Mouse (Mus musculus) forebrain, embryonic 15.5 days (tissue): ENCODE results near the gene Map2k5. TPM values are rescaled to one million over a fixed set of nuclear protein-coding genes. Genes with fewer than 3 reads are reported as not detected.

ENCODE experiments used
- ATAC-seq: fragments of 200-750 bp; cut with Nextera tagmentation; replicated peaks from 2 replicates; pipeline ENCODE4 v1.8.0; 2017; ENCODE audit warnings: mild to moderate bottlenecking, moderate TSS enrichment, moderate library complexity
- H3K27ac ChIP-seq: fragments of 300-500 bp; sonication (generic); replicated peaks from 2 replicates; pipeline ENCODE4 v1.5.1; 2015; ENCODE audit warnings: mild to moderate bottlenecking, inconsistent platforms
- H3K27me3 ChIP-seq: fragments of 300-500 bp; sonication (generic); 2 replicates; pipeline ENCODE4 v1.6.1; 2015; ENCODE audit warnings: inconsistent platforms
- H3K36me3 ChIP-seq: fragments of 300-500 bp; sonication (generic); 2 replicates; pipeline ENCODE4 v1.6.1; 2015; ENCODE audit warnings: mild to moderate bottlenecking, inconsistent platforms
- H3K4me1 ChIP-seq: fragments of 300-500 bp; sonication (generic); 2 replicates; pipeline ENCODE4 v1.6.1; 2015; ENCODE audit warnings: inconsistent platforms
- H3K4me2 ChIP-seq: fragments of 300-500 bp; sonication (generic); replicated peaks from 2 replicates; pipeline ENCODE4 v1.6.1; 2015; ENCODE audit warnings: mild to moderate bottlenecking, inconsistent platforms
- H3K4me3 ChIP-seq: fragments of 300-500 bp; sonication (generic); 2 replicates; pipeline ENCODE4 v1.5.1; 2015; ENCODE audit warnings: mild to moderate bottlenecking, inconsistent platforms
- H3K9ac ChIP-seq: fragments of 300-500 bp; sonication (generic); replicated peaks from 2 replicates; pipeline ENCODE4 v1.6.1; 2015; ENCODE audit warnings: mild to moderate bottlenecking, inconsistent platforms
- H3K9me3 ChIP-seq: fragments of 300-500 bp; sonication (generic); 2 replicates; pipeline ENCODE4 v1.6.1; 2016; ENCODE audit warnings: inconsistent platforms
- whole genome bisulfite sequencing: fragments of 180-500 bp; shearing (Covaris S2); methylation state at CpG from one replicate; pipeline ENCODE4 v1.1.7; 2015; ENCODE audit warnings: mixed read lengths; 5-methylcytosine and 5-hydroxymethylcytosine counted together
- polyA plus RNA-seq: library from polyadenylated mRNA; unstranded; fragments of >200 nt; fragmentation: Nextera tagmentation; extraction: Ambion mirVana; gene quantifications from 2 replicates; pipeline ENCODE4 v1.2.1, GENCODE M21; 2015

Gene Map2k5
- polyA plus RNA-seq, 1 experiment from 2014 or later, result 39.8 TPM

DNA sequence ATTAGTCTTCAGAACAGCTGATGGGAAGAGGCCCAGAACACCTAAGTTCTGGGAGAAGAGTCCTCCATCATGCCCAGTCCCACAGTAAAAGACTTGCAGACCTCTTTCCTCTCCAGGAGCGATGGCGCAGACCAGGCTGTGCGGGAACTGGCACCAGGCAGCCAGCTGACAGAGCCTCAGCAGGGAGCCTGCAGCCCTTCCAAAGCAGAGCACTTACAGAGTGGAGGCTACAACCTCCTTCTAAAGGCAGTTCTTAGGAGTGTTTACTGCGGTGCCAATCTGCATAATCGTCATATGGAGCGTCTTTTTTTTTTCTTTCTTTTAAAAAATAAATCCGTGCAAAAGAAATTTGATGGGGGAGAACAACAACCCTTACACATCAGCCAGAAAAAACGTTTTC is 5.2 kb downstream of the Map2k5 start:
- no peak for ATAC-seq
- WGBS, result 42% methylated on average over 8 of the region's 8 CpGs

GRCm38 (mm10) chr9:63360410-63360809 is 17.3 kb downstream of the Map2k5 start:
- 48% methylated on average over 3 of the region's 3 CpGs for WGBS
- no peaks in the 10 kb centered on the region for H3K4me1 ChIP-seq
- H3K4me2 ChIP-seq, result no peak overlapping the region
- no peak overlapping the region for H3K27ac ChIP-seq
- no peaks in the 10 kb centered on the region for H3K27me3 ChIP-seq
- no peaks in the 10 kb centered on the region for H3K9me3 ChIP-seq
- ATAC-seq, result no peak
- H3K36me3 ChIP-seq, result peaks cover 2% of the 10 kb centered on the region; the same call in 1 of the 2 replicates
- H3K4me3 ChIP-seq, result no peak overlapping the region
- no peak overlapping the region for H3K9ac ChIP-seq

More for the DNA sequence above, 5.2 kb downstream of the Map2k5 start:
- Histone ChIP-seq H3K27ac (no peak overlapping the region), H3K9ac (no peak overlapping the region), H3K27me3 (no peaks in the 10 kb centered on the region), H3K36me3 (0 out of 2 replicates have a peak, but pooled peaks cover 4% of the 10 kb centered on the region), H3K9me3 (no peaks in the 10 kb centered on the region), H3K4me2 (no peak overlapping the region), H3K4me3 (no peak overlapping the region), H3K4me1 (peaks cover 46% of the 10 kb centered on the region)

DNA sequence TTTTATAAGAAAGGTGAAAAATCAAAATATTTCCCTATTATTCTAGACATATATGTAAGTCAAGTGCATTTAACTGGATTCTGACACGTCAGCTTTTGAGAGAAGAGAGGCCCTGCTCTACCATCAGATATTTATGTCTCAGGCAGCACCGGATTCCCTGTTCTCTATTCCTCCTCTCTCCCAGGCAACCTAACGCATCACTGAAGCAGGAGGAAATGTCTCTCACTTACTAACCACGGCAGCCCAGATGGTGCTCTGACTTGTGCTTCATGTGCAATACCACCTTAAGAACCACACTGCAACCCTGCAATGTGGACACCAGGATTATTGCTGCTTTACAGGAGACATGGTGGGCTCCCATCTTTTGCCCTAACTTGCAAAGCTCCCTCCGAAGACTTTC is 18.7 kb downstream of the Map2k5 start:
- Histone ChIP-seq H3K27me3 (no peaks in the 10 kb centered on the region), H3K36me3 (no peaks in the 10 kb centered on the region), H3K4me1 (no peaks in the 10 kb centered on the region), H3K27ac (no peak overlapping the region), H3K9me3 (no peaks in the 10 kb centered on the region), H3K9ac (no peak overlapping the region), H3K4me2 (no peak overlapping the region), H3K4me3 (no peak overlapping the region)
- WGBS, result 85% methylated on average over 5 of the region's 5 CpGs
- no peak for ATAC-seq

GRCm38 (mm10) chr9:63356721-63357120 is 21.0 kb downstream of the Map2k5 start:
- no peak for ATAC-seq

DNA sequence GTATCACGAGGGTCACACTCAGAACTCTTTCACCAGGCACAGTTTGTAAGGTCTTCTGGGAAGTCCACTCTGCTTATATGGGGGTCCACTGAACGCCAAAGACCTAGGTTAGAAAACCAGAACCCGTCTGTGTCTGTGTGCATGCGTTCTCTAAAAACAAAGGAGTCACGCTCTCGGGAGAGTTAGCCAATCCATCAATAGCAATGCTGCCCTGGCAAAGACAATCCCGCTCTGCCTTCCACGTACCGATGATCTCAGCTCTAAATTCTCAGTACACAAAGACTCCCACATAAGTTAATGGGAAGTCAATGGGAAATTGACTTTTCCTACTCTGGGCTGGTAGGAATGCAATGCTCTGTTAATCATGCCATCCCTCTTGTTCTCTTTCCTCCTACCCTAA is 21.4 kb downstream of the Map2k5 start:
- H3K4me1 ChIP-seq, result no peaks in the 10 kb centered on the region
- no peaks in the 10 kb centered on the region for H3K27me3 ChIP-seq
- WGBS, result 87% methylated on average over 9 of the region's 9 CpGs
- no peak overlapping the region for H3K27ac ChIP-seq
- no peak overlapping the region for H3K4me3 ChIP-seq
- ATAC-seq, result no peak
- H3K9me3 ChIP-seq, result no peaks in the 10 kb centered on the region
- H3K9ac ChIP-seq, result no peak overlapping the region
- H3K36me3 ChIP-seq, result no peaks in the 10 kb centered on the region
- H3K4me2 ChIP-seq, result no peak overlapping the region

More at GRCm38 (mm10) chr9:63356721-63357120, 21.0 kb downstream of the Map2k5 start:
- Histone ChIP-seq H3K27me3 (no peaks in the 10 kb centered on the region), H3K36me3 (no peaks in the 10 kb centered on the region), H3K9me3 (no peaks in the 10 kb centered on the region), H3K27ac (no peak overlapping the region), H3K4me2 (no peak overlapping the region), H3K4me3 (no peak overlapping the region), H3K9ac (no peak overlapping the region), H3K4me1 (no peaks in the 10 kb centered on the region)
- 89% methylated on average over 4 of the region's 4 CpGs for WGBS

GRCm38 (mm10) chr9:63354168-63354567 is 23.5 kb downstream of the Map2k5 start:
- H3K36me3 ChIP-seq, result no peaks in the 10 kb centered on the region
- no peak overlapping the region for H3K9ac ChIP-seq
- H3K9me3 ChIP-seq, result no peaks in the 10 kb centered on the region
- H3K4me1 ChIP-seq, result no peaks in the 10 kb centered on the region
- no peak for ATAC-seq
- H3K27ac ChIP-seq, result no peak overlapping the region
- H3K4me2 ChIP-seq, result no peak overlapping the region
- no peaks in the 10 kb centered on the region for H3K27me3 ChIP-seq
- WGBS, result 91% methylated on average over 4 of the region's 4 CpGs
- no peak overlapping the region for H3K4me3 ChIP-seq

DNA sequence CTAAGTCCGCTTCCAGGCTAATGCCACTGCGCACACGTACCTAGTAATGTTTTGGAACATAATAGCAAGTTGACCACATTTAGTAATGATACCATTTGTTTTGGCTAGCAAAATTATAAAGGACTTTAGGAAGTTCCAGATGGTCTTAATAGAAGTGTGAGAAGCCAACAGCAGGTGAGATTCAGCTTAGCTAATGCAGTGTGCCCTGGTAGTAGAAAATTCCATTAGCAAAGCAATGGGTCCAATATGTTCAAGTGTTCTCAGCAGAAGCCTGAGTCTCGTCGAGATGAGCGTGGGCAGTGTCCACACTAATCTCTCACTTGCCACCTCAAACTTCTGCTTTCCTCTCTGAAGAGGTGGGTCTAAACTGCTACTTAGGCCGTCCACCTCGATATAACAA is 27.7 kb downstream of the Map2k5 start:
- H3K27ac ChIP-seq, result no peak overlapping the region
- H3K4me1 ChIP-seq, result no peaks in the 10 kb centered on the region
- H3K27me3 ChIP-seq, result no peaks in the 10 kb centered on the region
- no peak overlapping the region for H3K9ac ChIP-seq
- 84% methylated on average over 8 of the region's 8 CpGs for WGBS
- no peaks in the 10 kb centered on the region for H3K36me3 ChIP-seq
- no peak overlapping the region for H3K4me3 ChIP-seq
- H3K4me2 ChIP-seq, result no peak overlapping the region
- H3K9me3 ChIP-seq, result no peaks in the 10 kb centered on the region
- ATAC-seq, result no peak

DNA sequence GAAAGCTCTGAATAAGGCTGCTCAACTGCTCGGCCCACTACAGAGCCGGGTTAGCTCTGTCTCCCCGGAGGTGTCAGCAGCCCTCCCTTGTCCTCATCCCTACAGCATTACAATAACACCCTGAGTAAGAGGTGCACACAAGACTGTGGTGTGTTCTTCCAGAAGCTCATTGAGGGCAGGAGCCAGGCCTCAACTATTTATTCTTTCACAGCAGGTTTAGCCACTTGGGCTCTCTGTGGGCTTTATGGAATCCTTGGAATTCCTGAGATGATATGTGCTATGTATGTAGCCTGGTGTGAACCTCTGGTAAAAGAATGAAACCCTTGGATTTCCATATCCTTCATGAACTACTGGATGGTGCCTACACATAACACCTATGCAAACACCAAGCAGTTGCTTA is 28.5 kb downstream of the Map2k5 start:
- no peak overlapping the region for H3K27ac ChIP-seq
- no peaks in the 10 kb centered on the region for H3K9me3 ChIP-seq
- 78% methylated on average over 3 of the region's 3 CpGs for WGBS
- no peaks in the 10 kb centered on the region for H3K36me3 ChIP-seq
- H3K4me1 ChIP-seq, result no peaks in the 10 kb centered on the region
- no peak for ATAC-seq
- H3K9ac ChIP-seq, result no peak overlapping the region
- H3K27me3 ChIP-seq, result no peaks in the 10 kb centered on the region
- no peak overlapping the region for H3K4me2 ChIP-seq
- no peak overlapping the region for H3K4me3 ChIP-seq

DNA sequence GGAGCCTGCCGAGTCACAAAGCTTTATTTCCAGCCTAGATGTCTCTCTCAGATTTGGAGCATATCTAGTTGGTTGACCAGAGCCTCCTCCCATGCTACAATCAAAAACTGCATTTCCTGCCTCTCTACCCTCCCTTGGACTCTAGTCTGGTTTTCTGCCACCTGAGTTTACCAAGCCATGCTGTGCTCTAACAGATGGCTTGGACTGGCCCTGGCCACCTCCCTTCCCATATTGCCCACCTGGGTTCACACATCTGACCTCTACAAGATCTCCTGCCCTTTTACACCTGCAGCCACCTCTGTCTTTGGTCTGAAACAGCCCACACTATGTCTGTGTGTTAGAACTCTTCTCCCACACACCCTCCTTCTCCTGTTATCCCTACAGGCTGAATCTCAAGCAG is 29.6 kb downstream of the Map2k5 start:
- no peak overlapping the region for H3K4me3 ChIP-seq
- WGBS, result 82% methylated on average over 1 of the region's 1 CpGs
- no peaks in the 10 kb centered on the region for H3K4me1 ChIP-seq
- H3K9ac ChIP-seq, result no peak overlapping the region
- ATAC-seq, result no peak
- no peaks in the 10 kb centered on the region for H3K27me3 ChIP-seq
- H3K9me3 ChIP-seq, result no peaks in the 10 kb centered on the region
- H3K36me3 ChIP-seq, result no peaks in the 10 kb centered on the region
- H3K27ac ChIP-seq, result no peak overlapping the region
- H3K4me2 ChIP-seq, result no peak overlapping the region

DNA sequence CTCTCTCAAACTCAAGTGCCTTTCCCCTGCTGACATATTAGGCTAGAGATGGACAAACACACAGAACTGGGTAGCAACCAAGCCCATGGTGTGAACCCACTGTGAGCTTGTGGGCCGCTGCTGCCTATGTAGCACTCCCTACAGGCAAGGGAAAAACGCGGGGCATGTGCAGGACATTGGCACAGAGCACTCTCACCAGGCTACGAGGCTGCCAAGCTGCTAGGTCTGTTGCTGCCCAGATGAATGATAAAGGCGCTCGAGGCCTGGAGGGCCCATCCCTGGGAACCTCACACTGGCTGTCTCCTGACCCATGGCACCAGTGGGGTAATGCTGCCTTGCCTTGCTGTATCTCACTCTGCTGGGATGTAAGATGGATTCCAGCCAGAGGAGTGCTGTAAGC is 31.7 kb downstream of the Map2k5 start:
- Histone ChIP-seq H3K27ac (no peak overlapping the region), H3K9me3 (no peaks in the 10 kb centered on the region), H3K4me1 (no peaks in the 10 kb centered on the region), H3K4me3 (no peak overlapping the region), H3K4me2 (no peak overlapping the region), H3K9ac (no peak overlapping the region), H3K36me3 (no peaks in the 10 kb centered on the region), H3K27me3 (no peaks in the 10 kb centered on the region)
- WGBS, result 82% methylated on average over 6 of the region's 6 CpGs
- ATAC-seq, result no peak

GRCm38 (mm10) chr9:63341761-63342160 is 35.9 kb downstream of the Map2k5 start:
- Histone ChIP-seq H3K27me3 (no peaks in the 10 kb centered on the region), H3K9ac (no peak overlapping the region), H3K36me3 (peaks cover 6% of the 10 kb centered on the region; the same call in 1 of the 2 replicates), H3K4me1 (peaks cover 5% of the 10 kb centered on the region; the same call in 1 of the 2 replicates), H3K4me3 (no peak overlapping the region), H3K4me2 (no peak overlapping the region), H3K27ac (no peak overlapping the region), H3K9me3 (no peaks in the 10 kb centered on the region)
- 59% methylated on average over 3 of the region's 3 CpGs for WGBS
- ATAC-seq, result no peak

DNA sequence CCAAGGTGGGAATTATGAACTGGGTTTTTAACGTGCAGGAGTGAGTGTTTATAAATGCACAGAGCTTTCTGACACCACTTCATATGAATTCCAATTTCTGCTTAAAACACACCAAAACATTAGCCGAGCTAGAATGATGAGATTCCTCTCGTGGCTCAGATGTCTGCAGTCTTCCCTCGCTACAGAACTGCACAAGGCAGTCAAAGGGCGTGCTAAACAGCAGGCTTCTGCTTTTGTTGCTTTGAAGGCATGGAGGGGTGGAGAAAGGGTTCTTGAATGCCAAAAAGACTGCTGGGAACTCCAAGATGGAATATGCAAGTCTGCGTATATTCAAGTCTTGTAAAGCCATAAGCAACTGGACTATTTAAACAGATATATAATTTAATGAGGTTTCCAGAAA is 38.4 kb downstream of the Map2k5 start:
- ATAC-seq, result no peak
- Histone ChIP-seq H3K36me3 (peaks cover 6% of the 10 kb centered on the region; the same call in 1 of the 2 replicates), H3K4me2 (no peak overlapping the region), H3K27ac (no peak overlapping the region), H3K9me3 (no peaks in the 10 kb centered on the region), H3K9ac (no peak overlapping the region), H3K4me1 (peaks cover 5% of the 10 kb centered on the region; the same call in 1 of the 2 replicates), H3K27me3 (no peaks in the 10 kb centered on the region), H3K4me3 (no peak overlapping the region)
- WGBS, result 25% methylated on average over 6 of the region's 6 CpGs

- no peak overlapping the region for H3K4me3 ChIP-seq
- ATAC-seq, result no peak
- no peak overlapping the region for H3K4me2 ChIP-seq
- peaks cover 6% of the 10 kb centered on the region; the same call in 1 of the 2 replicates for H3K36me3 ChIP-seq
- 75% methylated on average over 6 of the region's 6 CpGs for WGBS
- no peak overlapping the region for H3K27ac ChIP-seq
- peaks cover 5% of the 10 kb centered on the region; the same call in 1 of the 2 replicates for H3K4me1 ChIP-seq
- H3K9ac ChIP-seq, result no peak overlapping the region
- no peaks in the 10 kb centered on the region for H3K27me3 ChIP-seq
- H3K9me3 ChIP-seq, result no peaks in the 10 kb centered on the region
These were observed 39.0 kb downstream of the Map2k5 start for GRCm38 (mm10) chr9:63338716-63339115.
